Mouse (Mus musculus) gastrocnemius, postnatal 25 days (tissue): ENCODE results near the gene Pitx3. TPM values are rescaled to one million over a fixed set of nuclear protein-coding genes. Genes with fewer than 3 reads are reported as not detected.
"Not testable (repeated sequence)": the region's sequence is repeated elsewhere in the genome, so short reads cannot be mapped to it uniquely, and the experiment has no call there.

ENCODE experiments used
- DNase-seq: peaks from one replicate; pipeline ENCODE4 v3.0.0; 2022
- total RNA-seq, 2 experiments: library from RNA; stranded (reverse); gene quantifications; 1 replicate in 1 of 2; 2 replicates in 1 of 2; pipeline ENCODE4 v1.2.3; 2021

Pitx3 gene
- total RNA-seq, 2 experiments from 2014 or later, result 9.9 to 12.7 TPM

- DNase-seq, result peak; percentile 37
These were observed 16.2 kb downstream of the Pitx3 start, which contains the start of gene Elovl3 for GRCm38 (mm10) chr19:46131694-46132525. Elovl3 (plus strand) TSS chr19:46131897.

- DNase-seq, result no peak
These were observed 16.8 kb downstream of the Pitx3 start for GRCm38 (mm10) chr19:46131283-46131682.

GRCm38 (mm10) chr19:46129737-46130136 is 18.4 kb downstream of the Pitx3 start:
- DNase-seq, result not testable (repeated sequence)

- no peak for DNase-seq
These were observed 21.8 kb downstream of the Pitx3 start for GRCm38 (mm10) chr19:46126301-46126700.

- no peak for DNase-seq
These were observed 23.5 kb downstream of the Pitx3 start for GRCm38 (mm10) chr19:46124651-46125050.

- DNase-seq, result no peak
These were observed 24.2 kb downstream of the Pitx3 start for GRCm38 (mm10) chr19:46123876-46124275.

- DNase-seq, result no peak
These were observed 27.3 kb downstream of the Pitx3 start for GRCm38 (mm10) chr19:46120872-46121271.

- no peak for DNase-seq
These were observed 28.7 kb downstream of the Pitx3 start for GRCm38 (mm10) chr19:46119458-46119857.

GRCm38 (mm10) chr19:46114617-46115016 is 33.5 kb downstream of the Pitx3 start:
- DNase-seq, result no peak

- no peak for DNase-seq
These were observed 37.3 kb downstream of the Pitx3 start for GRCm38 (mm10) chr19:46110781-46111180.

GRCm38 (mm10) chr19:46110214-46110613 is 37.9 kb downstream of the Pitx3 start:
- no peak for DNase-seq

- DNase-seq, result no peak
These were observed 44.0 kb downstream of the Pitx3 start for GRCm38 (mm10) chr19:46104187-46104557.

GRCm38 (mm10) chr19:46103437-46104186 is 44.5 kb downstream of the Pitx3 start:
- DNase-seq, result no peak

GRCm38 (mm10) chr19:46099561-46099960 is 48.6 kb downstream of the Pitx3 start:
- DNase-seq, result no peak

GRCm38 (mm10) chr19:46096396-46096795 is 51.7 kb downstream of the Pitx3 start:
- DNase-seq, result no peak

- no peak for DNase-seq
These were observed 52.8 kb downstream of the Pitx3 start for GRCm38 (mm10) chr19:46095291-46095690.

GRCm38 (mm10) chr19:46094144-46094543 is 54.0 kb downstream of the Pitx3 start:
- no peak for DNase-seq

GRCm38 (mm10) chr19:46091641-46092040 is 56.5 kb downstream of the Pitx3 start:
- no peak for DNase-seq

GRCm38 (mm10) chr19:46087871-46088270 is 60.3 kb downstream of the Pitx3 start:
- DNase-seq, result no peak

GRCm38 (mm10) chr19:46086337-46086736 is 61.8 kb downstream of the Pitx3 start:
- DNase-seq, result no peak
